Mouse (Mus musculus) monocyte, adult 2 months (primary cell): Measurements from ENCODE around the gene Vps13d.
"Not testable (repeated sequence)": the region's sequence is repeated elsewhere in the genome, so short reads cannot be mapped to it uniquely, and the experiment has no call there.

Source experiments
- DNase-seq, 2 experiments: peaks; one replicate each; pipeline ENCODE4 v3.0.0; 2022; ENCODE audit warnings: low spot score in 2 of 2, low read depth in 1 of 2

The Vps13d gene

GRCm38 (mm10) chr4:145213999-145214785 is 19.4 kb upstream of the Vps13d start:
- peak; percentile 73 to 88 for DNase-seq

- no peak for DNase-seq
Measured at GRCm38 (mm10) chr4:145211076-145211475, 16.3 kb upstream of the Vps13d start.

GRCm38 (mm10) chr4:145210564-145210963 is 15.8 kb upstream of the Vps13d start:
- no peak for DNase-seq

- DNase-seq: no peak
Measured at GRCm38 (mm10) chr4:145209690-145210088, 14.9 kb upstream of the Vps13d start.

GRCm38 (mm10) chr4:145209076-145209689 is 14.4 kb upstream of the Vps13d start:
- DNase-seq: no peak

GRCm38 (mm10) chr4:145207718-145208371 is 13.0 kb upstream of the Vps13d start:
- DNase-seq: no peak

- DNase-seq: no peak
Measured at GRCm38 (mm10) chr4:145204779-145205178, 10.0 kb upstream of the Vps13d start.

GRCm38 (mm10) chr4:145203305-145203704 is 8.5 kb upstream of the Vps13d start:
- DNase-seq: no peak

GRCm38 (mm10) chr4:145201424-145201823 is 6.6 kb upstream of the Vps13d start:
- no peak for DNase-seq

- DNase-seq: peak in 1 of 2 experiments; percentile 45
Measured at GRCm38 (mm10) chr4:145199982-145200699, 5.3 kb upstream of the Vps13d start.

GRCm38 (mm10) chr4:145196586-145196985 is 1.8 kb upstream of the Vps13d start:
- DNase-seq: no peak

- DNase-seq: no peak
Measured at GRCm38 (mm10) chr4:145195172-145195571, 367 bp upstream of the Vps13d start.

- no peak for DNase-seq
Measured at GRCm38 (mm10) chr4:145193991-145194511, 754 bp downstream of the Vps13d start.

- DNase-seq: no peak
Measured at GRCm38 (mm10) chr4:145193406-145193805, 1.4 kb downstream of the Vps13d start.

GRCm38 (mm10) chr4:145192686-145193085 is 2.1 kb downstream of the Vps13d start:
- no peak for DNase-seq

- no peak for DNase-seq
Measured at GRCm38 (mm10) chr4:145188561-145188960, 6.2 kb downstream of the Vps13d start.

GRCm38 (mm10) chr4:145187619-145188018 is 7.2 kb downstream of the Vps13d start:
- no peak for DNase-seq

- DNase-seq: no peak
Measured at GRCm38 (mm10) chr4:145178918-145179549, 15.8 kb downstream of the Vps13d start.

- not testable (repeated sequence) for DNase-seq
Measured at GRCm38 (mm10) chr4:145165542-145165941, 29.3 kb downstream of the Vps13d start.

GRCm38 (mm10) chr4:145164111-145164510 is 30.7 kb downstream of the Vps13d start:
- DNase-seq: no peak

- DNase-seq: no peak
Measured at GRCm38 (mm10) chr4:145161243-145161642, 33.6 kb downstream of the Vps13d start.
